Mouse (Mus musculus) bone marrow, adult 2 months (tissue): ENCODE measurements around the gene Stx18. TPM values are rescaled to one million over a fixed set of nuclear protein-coding genes. Genes with fewer than 3 reads are reported as not detected.

Source experiments
- H3K27ac ChIP-seq: fragments of 200-500 bp; 2 replicates; pipeline ENCODE4 v1.5.1; 2012; ENCODE audit warnings: low read depth, mild to moderate bottlenecking, control low read depth, inconsistent platforms, low read length; ENCODE audit not compliant: control insufficient read depth, poor library complexity, insufficient read depth
- H3K4me1 ChIP-seq: fragments of 200-500 bp; 2 replicates; pipeline ENCODE4 v1.6.1; 2011; ENCODE audit warnings: low read length; ENCODE audit not compliant: control insufficient read depth, insufficient read depth
- H3K4me3 ChIP-seq: fragments of 200-500 bp; replicated peaks from 2 replicates; pipeline ENCODE3; 2011; ENCODE audit warnings: mild to moderate bottlenecking, low read depth, low read length, control low read depth; ENCODE audit not compliant: control insufficient read depth
- CTCF ChIP-seq: fragments of 200-500 bp; IDR thresholded peaks from 2 replicates; pipeline ENCODE4 v1.5.1; 2011; ENCODE audit warnings: low read length, control low read depth; ENCODE audit not compliant: control insufficient read depth, insufficient read depth
- POLR2A ChIP-seq: fragments of 200-500 bp; IDR thresholded peaks from 2 replicates; pipeline ENCODE4 v1.6.1; 2011; ENCODE audit warnings: low read depth, mild to moderate bottlenecking, control low read depth, low read length, borderline replicate concordance; ENCODE audit not compliant: control insufficient read depth
- WGBS: fragments of 180-500 bp; shearing (Covaris S2); methylation state at CpG from one replicate; pipeline ENCODE4 v1.1.7; 2018; 5-methylcytosine and 5-hydroxymethylcytosine counted together
- polyA plus RNA-seq: library from polyadenylated mRNA; stranded (reverse); fragments of >200 nt; gene quantifications from 2 replicates; pipeline ENCODE4 v1.2.4, GENCODE M21; 2011; ENCODE audit warnings: low replicate concordance; ENCODE audit not compliant: missing spikeins, insufficient read depth, insufficient read length

Gene Stx18
- polyA plus RNA-seq, 1 experiment: 11.9 TPM

DNA sequence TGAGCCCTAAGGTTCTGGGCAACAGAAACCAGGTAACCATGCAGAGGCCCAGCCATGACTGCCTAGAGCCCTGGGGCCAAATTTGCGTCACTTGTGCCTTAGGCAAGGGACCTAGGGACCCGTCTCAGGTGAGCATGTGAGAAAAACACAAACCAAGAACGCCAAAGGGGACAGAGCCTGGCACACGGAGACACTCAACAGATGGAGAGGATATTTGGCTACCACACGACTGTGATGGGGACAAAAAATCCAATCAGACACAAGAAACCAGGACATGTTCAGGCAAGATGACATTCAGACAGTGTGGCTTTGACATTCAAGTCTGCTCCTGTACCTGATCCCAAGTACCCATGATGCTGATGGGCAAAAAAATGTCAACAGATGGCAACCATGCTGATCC lies 115.1 kb downstream of the Stx18 start:
- Histone ChIP-seq H3K4me3 (no peak overlapping the region), H3K4me1 (no peaks in the 10 kb centered on the region), H3K27ac (no peak overlapping the region)
- WGBS: 79% methylated on average over 5 of the region's 5 CpGs
- TF ChIP-seq CTCF (no peak), POLR2A (no peak)

DNA sequence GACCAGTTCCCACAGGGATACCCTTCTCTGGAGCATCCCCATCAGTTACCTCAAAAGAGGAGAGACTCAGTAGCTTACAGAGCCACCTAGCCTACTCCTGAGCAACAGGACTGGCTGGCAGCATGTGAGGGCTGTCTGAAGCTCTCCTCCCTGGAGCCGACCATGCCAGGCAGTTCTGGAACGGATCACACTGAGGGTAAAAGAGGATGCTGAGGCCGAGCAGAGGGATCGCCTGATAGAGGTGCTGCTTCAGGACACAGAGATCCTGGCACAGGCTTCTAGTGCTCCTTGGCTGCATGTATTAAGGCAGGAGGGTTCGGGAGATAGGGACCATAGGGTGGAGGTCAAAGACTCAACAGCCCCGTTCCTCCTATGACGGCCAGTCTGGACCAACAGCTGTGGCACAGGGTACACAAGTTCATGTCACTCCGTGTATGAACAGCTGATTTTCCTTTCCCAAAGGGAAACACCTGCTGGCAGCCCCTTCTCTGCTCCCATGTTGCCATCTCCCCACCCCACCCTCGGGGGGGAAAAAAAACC lies 119.0 kb downstream of the Stx18 start:
- H3K4me1 ChIP-seq: no peaks in the 10 kb centered on the region
- TF ChIP-seq CTCF (no peak), POLR2A (no peak)
- WGBS: 74% methylated on average over 9 of the region's 9 CpGs
- no peak overlapping the region for H3K4me3 ChIP-seq
- H3K27ac ChIP-seq: no peak overlapping the region

DNA sequence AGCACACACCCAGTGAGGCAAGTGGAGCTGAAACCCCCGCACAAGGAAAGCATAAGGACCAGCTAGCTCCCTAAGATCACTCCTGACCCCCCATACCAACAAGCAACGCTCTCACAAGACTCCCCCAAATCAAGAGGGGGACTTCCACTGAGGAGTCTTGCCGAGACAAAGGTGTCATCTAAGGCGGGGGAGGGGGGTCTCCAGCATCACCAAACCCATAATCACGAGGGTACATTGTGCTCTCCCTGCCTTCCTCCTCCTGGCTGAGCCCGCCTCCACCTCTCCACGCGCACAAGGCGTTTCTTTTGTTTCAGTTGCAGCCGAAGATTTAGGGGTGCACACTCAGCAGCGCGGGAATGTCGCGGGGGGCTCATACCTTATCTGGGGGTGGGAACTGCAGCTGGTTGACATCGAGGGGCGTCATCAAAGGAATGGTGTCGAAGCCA lies 120.0 kb downstream of the Stx18 start:
- 7% methylated on average over 17 of the region's 17 CpGs for WGBS
- no peak for TF ChIP-seq CTCF
- Histone ChIP-seq H3K4me1 (no peaks in the 10 kb centered on the region), H3K4me3 (no peak overlapping the region), H3K27ac (no peak overlapping the region)

DNA sequence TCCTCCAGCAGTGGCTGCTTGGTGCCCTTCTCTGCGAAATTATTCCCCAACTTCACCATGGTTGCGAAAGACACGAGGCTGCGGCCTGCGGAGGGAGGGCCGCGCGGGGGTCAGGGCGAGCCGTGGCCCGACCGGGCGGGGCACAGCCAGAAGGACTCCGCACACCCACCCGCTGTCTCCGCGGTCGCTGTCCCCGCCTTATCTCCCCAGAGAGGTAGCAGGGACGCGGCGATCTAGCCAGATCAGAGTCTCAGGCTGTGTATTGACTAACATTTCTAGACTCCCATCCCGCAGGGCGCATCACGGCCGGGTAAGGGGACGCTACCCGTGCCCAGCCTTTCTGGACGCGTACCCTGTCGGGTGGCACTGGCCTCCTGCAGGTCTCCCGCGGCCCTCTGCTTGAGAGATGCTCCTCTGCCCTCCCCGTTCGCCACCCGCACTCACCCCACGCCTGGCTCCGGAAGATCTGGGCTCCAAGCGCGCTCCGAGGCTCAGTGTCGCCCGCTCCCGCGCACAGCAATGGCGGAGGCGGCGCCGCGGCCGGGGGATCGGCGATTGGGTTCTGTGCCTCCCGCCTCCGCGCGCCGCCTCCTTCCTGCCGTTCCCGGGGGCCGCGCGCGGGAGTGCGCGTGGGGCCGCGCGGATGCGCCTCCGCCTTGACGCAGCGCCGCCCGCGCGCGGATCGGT lies 120.5 kb downstream of the Stx18 start:
- Histone ChIP-seq H3K4me3 (peak overlapping the region; percentile 17), H3K27ac (no peak overlapping the region), H3K4me1 (no peaks in the 10 kb centered on the region)
- no peak for TF ChIP-seq POLR2A
- no peak for TF ChIP-seq CTCF
- WGBS: 1% methylated on average over 79 of the region's 79 CpGs

DNA sequence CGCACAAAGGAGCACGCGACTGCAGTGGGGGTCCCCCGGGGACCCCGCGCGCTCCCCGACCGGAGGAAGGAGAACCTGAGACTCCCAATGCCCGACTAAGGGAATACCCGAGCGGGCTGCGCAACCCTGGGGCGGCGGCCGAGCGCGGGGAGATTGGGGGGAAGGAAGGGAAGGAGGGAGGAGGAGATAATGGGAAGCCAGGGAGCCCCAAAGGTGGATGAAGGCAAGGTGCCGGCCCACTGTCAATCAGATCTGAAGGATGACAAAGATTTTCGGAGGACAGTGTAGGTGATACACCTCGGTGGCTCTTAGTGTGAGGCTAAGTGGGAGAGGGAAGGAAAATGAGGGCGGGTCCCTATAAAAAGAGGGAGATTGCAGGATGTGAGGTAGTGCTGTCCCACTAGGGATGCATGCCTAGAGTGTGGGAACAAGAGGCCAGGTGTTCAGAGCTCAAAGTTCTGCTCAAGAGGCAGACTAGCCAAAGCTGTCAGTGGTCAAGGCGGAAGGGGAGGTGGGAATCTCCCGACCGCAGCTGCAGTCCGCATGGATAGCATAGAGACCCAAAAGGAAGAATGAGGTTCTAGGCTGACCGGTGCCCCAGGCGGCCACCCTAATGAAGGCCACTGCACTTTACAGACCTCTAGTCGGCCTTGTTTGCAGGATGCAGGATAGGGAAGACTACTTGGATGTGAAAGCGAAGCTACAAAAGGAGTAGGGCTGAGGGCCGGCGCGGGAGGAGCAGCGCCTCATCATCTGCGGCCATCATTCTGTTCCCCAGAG lies 121.3 kb downstream of the Stx18 start, which contains the start of gene Nsg1:
Gene Nsg1, minus strand, starts transcription at position 274 of the 780 bp plus-strand sequence.
- TF ChIP-seq CTCF (no peak), POLR2A (no peak)
- H3K4me1 ChIP-seq: no peaks in the 10 kb centered on the region
- 17% methylated on average over 35 of the region's 35 CpGs for WGBS
- H3K4me3 ChIP-seq: peak within 1 kb of the TSS; percentile 17
- no peak within 1 kb of the TSS for H3K27ac ChIP-seq

DNA sequence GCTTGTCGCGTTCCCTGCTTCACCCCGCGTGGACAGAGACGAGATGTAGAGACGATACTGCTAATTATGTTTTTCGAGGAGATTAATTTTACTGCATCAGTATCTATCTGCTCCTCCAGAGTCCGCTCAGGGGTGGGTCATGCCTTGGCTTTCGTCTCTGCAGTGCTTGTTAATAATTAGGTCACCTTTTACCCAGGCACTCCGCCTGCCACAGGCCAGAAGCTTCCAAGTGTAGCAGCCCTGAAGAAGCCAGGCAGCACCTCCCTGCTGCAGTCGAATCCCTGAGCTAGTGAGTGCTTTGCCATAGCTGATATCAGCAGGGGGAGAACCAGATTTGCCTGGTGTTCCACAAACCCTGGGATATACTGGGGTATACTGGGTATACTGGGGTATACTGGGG lies 130.0 kb downstream of the Stx18 start:
- Histone ChIP-seq H3K27ac (no peak overlapping the region), H3K4me3 (no peak overlapping the region), H3K4me1 (no peaks in the 10 kb centered on the region)
- WGBS: 81% methylated on average over 11 of the region's 11 CpGs
- TF ChIP-seq CTCF (no peak), POLR2A (no peak)

DNA sequence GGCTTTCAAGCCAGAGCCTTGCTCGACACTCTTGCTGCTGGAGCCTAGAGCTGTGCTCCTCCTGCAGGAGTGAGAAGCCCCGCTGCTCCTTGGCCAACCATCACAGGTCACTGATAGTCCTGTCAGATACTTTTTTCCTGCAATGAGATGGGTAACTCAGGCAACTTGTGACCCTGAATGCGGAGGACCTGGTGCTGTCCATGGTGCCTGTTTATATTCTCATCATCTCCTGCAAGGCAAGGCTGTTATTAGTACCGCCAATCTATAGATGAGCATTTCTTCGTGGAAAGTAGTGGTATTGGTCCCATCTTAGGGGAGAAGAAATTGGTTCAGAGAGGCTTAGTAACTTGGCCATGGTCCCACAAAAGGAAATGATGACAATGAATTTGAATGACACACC lies 135.2 kb downstream of the Stx18 start:
- WGBS: 49% methylated on average over 5 of the region's 5 CpGs
- TF ChIP-seq POLR2A (no peak), CTCF (no peak)
- H3K27ac ChIP-seq: no peak overlapping the region
- no peak overlapping the region for H3K4me3 ChIP-seq
- no peaks in the 10 kb centered on the region for H3K4me1 ChIP-seq

DNA sequence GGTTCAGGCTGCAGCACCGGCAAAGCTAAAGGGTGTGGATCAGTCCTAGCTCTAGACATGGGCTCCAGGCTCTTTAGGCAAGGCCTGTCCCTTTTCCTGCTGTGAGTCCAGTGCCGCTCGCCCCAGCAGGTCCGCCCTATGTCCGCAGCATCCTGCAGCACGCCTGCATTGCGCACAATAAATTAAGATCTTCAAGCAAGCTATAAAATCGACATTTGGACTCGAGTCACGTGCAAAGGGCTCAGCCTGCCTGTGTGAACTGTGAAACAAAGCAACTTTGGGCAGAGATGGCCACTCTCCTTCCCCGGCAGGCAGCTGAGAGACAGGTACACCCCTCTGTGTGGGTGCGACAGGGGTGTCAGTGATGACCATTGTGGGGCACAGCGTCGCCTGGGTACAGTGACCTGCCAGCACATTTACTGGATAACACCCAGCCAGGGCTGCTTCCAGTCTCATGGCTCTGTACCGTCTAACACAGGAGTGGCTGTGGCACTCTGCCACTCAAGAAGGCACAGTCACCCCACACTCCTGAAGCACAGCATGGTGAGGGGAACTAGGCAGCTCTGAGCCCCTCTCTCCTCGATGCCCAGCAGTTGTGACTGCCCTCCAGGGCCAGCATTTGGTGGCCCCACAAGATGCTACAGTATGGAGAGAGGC lies 135.8 kb downstream of the Stx18 start:
- no peak for TF ChIP-seq POLR2A
- TF ChIP-seq CTCF: no peak
- 78% methylated on average over 16 of the region's 16 CpGs for WGBS
- Histone ChIP-seq H3K4me1 (no peaks in the 10 kb centered on the region), H3K27ac (no peak overlapping the region; the same call in 1 of the 2 replicates), H3K4me3 (no peak overlapping the region)
